Mouse (Mus musculus) olfactory bulb, adult 2 months (tissue): ENCODE measurements around the gene Twsg1. TPM values are rescaled to one million over a fixed set of nuclear protein-coding genes. Genes with fewer than 3 reads are reported as not detected.

ENCODE experiments used
- H3K27ac ChIP-seq: fragments of 200-500 bp; 2 replicates; pipeline ENCODE4 v1.5.1; 2012; ENCODE audit warnings: low read depth, low read length; ENCODE audit not compliant: insufficient read depth
- H3K4me1 ChIP-seq: fragments of 200-500 bp; 2 replicates; pipeline ENCODE4 v1.6.1; 2012; ENCODE audit warnings: low read length; ENCODE audit not compliant: control insufficient read depth, insufficient read depth
- H3K4me3 ChIP-seq: fragments of 200-500 bp; 2 replicates; pipeline ENCODE4 v1.5.1; 2012; ENCODE audit warnings: mild to moderate bottlenecking, low read depth, low read length, moderate library complexity; ENCODE audit not compliant: insufficient read depth
- CTCF ChIP-seq: fragments of 200-500 bp; IDR thresholded peaks from 2 replicates; pipeline ENCODE4 v1.5.1; 2012; ENCODE audit warnings: low read depth, mild to moderate bottlenecking, low read length, moderate library complexity; ENCODE audit not compliant: insufficient read depth
- POLR2A ChIP-seq: fragments of 200-500 bp; IDR thresholded peaks from 2 replicates; pipeline ENCODE4 v1.6.1; 2012; ENCODE audit warnings: mild to moderate bottlenecking, low read depth, low read length, moderate library complexity; ENCODE audit not compliant: insufficient read depth
- WGBS: fragments of 180-500 bp; shearing (Covaris S2); methylation state at CpG from one replicate; pipeline ENCODE4 v1.1.7; 2018; 5-methylcytosine and 5-hydroxymethylcytosine counted together
- polyA plus RNA-seq: library from polyadenylated mRNA; stranded (reverse); fragments of >200 nt; gene quantifications from 2 replicates; pipeline ENCODE4 v1.2.4, GENCODE M21; 2012; ENCODE audit warnings: low replicate concordance; ENCODE audit not compliant: missing spikeins, insufficient read depth, insufficient read length

Twsg1 gene
- polyA plus RNA-seq, 1 experiment = not detected

DNA sequence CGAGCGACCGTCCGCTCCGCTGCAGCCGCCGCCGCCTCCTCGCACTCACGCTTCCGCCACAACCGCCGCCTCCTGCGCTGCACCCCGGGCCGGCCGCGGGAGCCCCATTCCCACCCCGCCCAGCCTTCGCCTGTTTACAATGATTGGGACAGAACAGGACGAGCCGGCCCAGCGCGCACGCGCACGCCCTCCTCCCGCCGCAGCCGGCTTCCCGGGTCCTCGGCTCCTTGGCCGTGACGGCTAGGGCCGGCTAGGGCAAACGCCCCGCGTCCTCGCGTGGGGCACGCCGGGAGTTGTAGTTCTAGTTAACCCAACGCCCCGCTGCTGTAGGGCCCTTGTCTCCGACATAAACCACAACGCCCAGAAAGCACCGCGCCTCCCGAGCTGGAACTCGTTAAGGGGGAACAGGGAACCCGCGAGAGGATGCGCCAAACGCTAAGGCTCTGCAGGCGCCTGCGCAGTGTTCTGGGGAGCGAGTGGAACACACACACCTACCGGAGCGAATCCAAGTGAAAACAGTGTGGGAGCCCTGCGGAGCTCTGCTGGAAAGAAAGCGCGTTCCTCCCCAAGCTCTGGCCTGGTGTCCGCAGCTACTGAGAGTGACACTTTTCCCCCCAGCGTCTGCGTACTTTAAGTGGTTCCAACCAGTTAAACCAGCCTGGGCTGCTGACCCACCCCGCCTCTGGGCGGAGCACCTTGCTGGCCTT is 66.2 kb downstream of the Twsg1 start:
- WGBS = under 1% methylated on average over 66 of the region's 67 CpGs
- Histone ChIP-seq H3K4me3 (peak overlapping the region; percentile 82), H3K27ac (peak overlapping the region; percentile 95), H3K4me1 (0 out of 2 replicates have a peak, but pooled peaks cover 2% of the 10 kb centered on the region)
- TF ChIP-seq POLR2A (peak; percentile 86), CTCF (no peak; the same call in 1 of the 2 replicates)

DNA sequence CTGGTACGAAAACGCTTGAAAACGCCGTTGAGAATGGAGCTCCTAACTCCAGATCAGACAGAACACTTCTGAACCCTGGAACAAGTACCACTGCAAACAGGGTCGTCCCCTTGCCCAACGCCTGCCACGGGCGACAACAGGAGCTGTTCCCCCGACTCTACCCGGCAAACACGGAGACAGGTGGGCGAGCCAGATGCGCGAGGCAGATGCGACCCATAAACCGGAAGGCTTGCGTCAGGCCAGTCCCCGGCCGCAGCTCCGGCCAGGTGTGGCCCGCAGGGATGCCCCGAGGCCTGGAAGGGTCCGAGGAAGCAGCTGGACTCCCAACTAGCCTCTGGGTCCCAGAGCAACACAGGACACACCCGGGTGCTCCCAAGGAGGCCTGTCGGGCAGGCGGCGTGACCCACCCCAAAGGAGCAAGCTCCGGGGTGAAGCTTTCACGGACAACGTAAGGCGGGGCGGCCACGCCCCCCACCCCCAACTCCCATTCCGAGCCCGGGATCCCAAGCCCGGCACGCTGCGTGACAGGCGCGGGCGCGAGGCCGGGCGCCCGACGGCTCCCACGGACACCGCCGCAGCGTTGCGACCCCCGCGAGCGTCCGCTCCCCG is 66.9 kb downstream of the Twsg1 start:
- Histone ChIP-seq H3K4me1 (0 out of 2 replicates have a peak, but pooled peaks cover 2% of the 10 kb centered on the region), H3K4me3 (peak overlapping the region; percentile 82), H3K27ac (peak overlapping the region; percentile 54; the same call in 1 of the 2 replicates)
- TF ChIP-seq CTCF (no peak), POLR2A (no peak)
- under 1% methylated on average over 55 of the region's 56 CpGs for WGBS

DNA sequence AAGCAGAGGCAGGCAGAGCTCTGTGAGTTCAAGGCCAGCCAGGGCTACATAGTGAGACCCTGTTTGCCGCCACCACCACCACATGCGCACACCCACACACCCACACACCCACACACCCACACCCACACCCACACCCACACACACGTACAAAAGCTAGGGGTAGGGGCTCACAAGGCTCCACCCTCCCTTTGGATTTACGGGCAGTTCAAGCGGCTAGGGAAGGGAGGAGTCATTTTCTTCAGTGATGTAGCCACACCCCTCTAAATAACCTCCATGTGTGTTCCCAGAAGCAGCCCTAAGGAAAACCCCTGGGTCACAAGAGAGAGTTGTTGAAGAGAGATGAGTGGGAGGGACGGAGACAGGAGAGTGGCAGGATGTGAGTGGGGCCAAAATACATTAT is 74.0 kb downstream of the Twsg1 start:
- no peak for TF ChIP-seq POLR2A
- no peak for TF ChIP-seq CTCF
- H3K27ac ChIP-seq = no peak overlapping the region
- H3K4me1 ChIP-seq = peaks cover 11% of the 10 kb centered on the region
- 81% methylated on average over 6 of the region's 6 CpGs for WGBS
- H3K4me3 ChIP-seq = no peak overlapping the region

DNA sequence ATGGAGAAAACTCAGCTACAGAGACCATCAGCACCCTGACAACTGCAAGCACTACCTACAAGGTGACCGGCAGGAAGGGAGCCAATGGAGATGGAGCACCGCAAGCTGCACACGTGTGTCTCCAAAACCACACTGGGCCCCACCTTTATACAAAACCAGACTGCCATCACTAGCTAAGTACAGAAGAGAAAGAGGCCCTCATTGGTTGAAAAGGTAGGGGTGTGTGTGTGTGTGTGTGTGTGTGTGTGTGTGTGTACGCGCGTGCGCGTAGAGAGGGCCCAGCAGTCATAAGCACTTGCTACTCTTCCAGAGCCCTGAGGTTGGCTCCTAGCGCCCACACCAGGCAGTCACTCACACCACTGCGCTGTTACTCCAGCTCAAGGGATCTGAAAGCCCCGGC is 77.2 kb downstream of the Twsg1 start:
- Histone ChIP-seq H3K27ac (no peak overlapping the region), H3K4me3 (no peak overlapping the region), H3K4me1 (peaks cover 12% of the 10 kb centered on the region)
- no peak for TF ChIP-seq POLR2A
- TF ChIP-seq CTCF = no peak
- WGBS = 95% methylated on average over 11 of the region's 11 CpGs

DNA sequence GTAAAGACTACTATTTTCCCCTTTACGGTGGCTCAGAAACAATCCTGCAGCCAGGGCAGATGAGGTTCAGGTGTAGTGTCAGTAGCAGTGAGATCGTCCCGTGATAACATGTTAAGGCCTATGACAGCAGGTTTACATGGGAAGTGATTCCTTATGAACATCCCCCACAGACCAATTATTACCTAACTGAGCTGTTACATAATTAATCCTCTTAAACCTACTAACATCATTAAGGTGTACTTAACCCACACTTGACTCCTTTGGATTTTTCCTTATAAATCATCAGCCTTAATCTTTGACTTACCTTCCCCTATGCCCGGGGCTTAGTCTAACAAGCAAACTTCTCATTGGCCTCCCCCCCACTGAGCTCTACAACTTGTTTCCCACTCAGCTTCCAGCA is 77.9 kb downstream of the Twsg1 start:
- 87% methylated on average over 4 of the region's 4 CpGs for WGBS
- H3K4me3 ChIP-seq = no peak overlapping the region
- H3K27ac ChIP-seq = no peak overlapping the region
- TF ChIP-seq POLR2A (no peak), CTCF (no peak)
- H3K4me1 ChIP-seq = peaks cover 12% of the 10 kb centered on the region

DNA sequence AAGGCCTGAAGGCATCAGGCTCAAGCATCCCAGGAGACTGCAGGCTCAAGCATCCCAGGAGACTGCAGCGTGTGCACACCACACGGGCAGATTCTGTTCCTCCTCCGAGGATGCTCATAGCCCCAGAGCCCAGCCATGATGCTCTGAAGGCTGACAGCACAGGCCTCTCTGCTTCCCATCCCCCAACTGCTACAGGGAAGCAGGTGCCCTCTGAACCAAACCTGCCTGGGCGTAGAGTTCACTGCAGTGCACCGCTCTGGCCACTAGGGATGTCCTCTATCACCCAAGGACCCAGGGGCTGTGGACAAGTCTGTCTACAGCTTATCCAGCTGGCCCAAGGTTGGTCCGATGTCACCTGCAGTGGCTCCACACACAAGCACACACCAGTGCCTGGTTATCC is 78.4 kb downstream of the Twsg1 start:
- TF ChIP-seq CTCF (no peak), POLR2A (no peak)
- WGBS = 56% methylated on average over 6 of the region's 6 CpGs
- H3K4me1 ChIP-seq = peaks cover 12% of the 10 kb centered on the region
- H3K4me3 ChIP-seq = no peak overlapping the region
- H3K27ac ChIP-seq = peak overlapping the region; percentile 0; the same call in 1 of the 2 replicates

DNA sequence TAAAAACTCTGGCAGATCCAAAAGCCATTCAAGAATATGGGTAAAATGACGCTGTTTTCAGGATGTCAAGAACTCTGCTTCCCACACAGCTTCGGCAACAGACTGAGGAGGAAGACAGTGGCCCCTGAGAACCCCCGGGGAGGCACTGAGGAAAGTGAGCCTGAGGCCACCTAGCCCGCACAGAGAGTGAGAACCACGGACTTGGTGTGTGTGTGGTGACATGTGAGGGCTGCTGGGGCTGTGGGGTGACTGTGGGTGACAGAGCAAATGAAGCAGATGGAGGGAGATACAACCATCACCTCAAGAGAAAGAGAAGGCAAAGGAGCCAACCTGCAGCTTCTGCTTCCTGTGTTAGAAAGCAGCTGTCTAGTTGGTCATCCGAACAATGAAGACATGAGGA is 79.0 kb downstream of the Twsg1 start:
- H3K4me1 ChIP-seq = peaks cover 12% of the 10 kb centered on the region
- WGBS = 62% methylated on average over 6 of the region's 6 CpGs
- TF ChIP-seq CTCF (no peak), POLR2A (no peak)
- no peak overlapping the region for H3K4me3 ChIP-seq
- 0 out of 2 replicates have a peak overlapping the region, but pooled peaks have one; percentile 4 for H3K27ac ChIP-seq

Other genes with a start within 250 kb of the Twsg1 start
- gene Rab31, start 178.5 kb downstream of the Twsg1 start, polyA plus RNA-seq = not detected in 2 replicates
- gene Ppp4r1, start 168.7 kb downstream of the Twsg1 start, polyA plus RNA-seq = not detected in 2 replicates
- not detected in 2 replicates for gene Ralbp1, start 65.4 kb downstream of the Twsg1 start, polyA plus RNA-seq
- 70.3 TPM in 1 of 2 replicates, not detected in the other for gene Ankrd12, start 125.9 kb upstream of the Twsg1 start, polyA plus RNA-seq
- gene Ndufv2, start 150.3 kb upstream of the Twsg1 start, polyA plus RNA-seq = not detected in 2 replicates
- not detected in 2 replicates for gene Washc1, start 160.3 kb upstream of the Twsg1 start, polyA plus RNA-seq
- not detected in 2 replicates for gene Ddx11, start 172.3 kb upstream of the Twsg1 start, polyA plus RNA-seq